Mouse (Mus musculus) urinary bladder, postnatal 14 days (tissue): ENCODE measurements around the gene Ubr4.
"Not testable (repeated sequence)": the region's sequence is repeated elsewhere in the genome, so short reads cannot be mapped to it uniquely, and the experiment has no call there.

Experiments used
- DNase-seq: peaks from one replicate; pipeline ENCODE4 v3.0.0; 2021; ENCODE audit warnings: low spot score

The Ubr4 gene

DNA sequence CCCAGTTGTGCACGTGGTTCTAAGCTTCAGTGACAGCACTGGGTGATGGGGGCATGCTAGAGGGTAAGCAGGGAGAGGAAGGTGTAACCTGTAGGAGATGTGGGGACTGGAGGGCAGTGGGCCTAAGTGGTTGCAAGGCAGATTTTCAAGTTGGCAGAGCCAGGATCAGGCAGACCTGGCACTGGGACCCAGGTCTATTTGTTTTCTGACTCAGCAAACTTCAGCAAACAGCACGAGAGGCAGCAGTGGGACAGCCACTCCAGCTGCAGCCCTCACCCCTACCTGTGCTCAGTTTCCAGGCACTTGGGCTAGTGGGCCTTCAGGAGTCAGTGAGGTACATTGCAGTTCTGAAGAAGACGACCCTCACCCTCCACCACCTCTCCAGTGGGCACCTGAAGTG is 4.8 kb downstream of the Ubr4 start:
- DNase-seq, result no peak

GRCm38 (mm10) chr4:139360761-139361548 is 8.5 kb downstream of the Ubr4 start:
- no peak for DNase-seq

DNA sequence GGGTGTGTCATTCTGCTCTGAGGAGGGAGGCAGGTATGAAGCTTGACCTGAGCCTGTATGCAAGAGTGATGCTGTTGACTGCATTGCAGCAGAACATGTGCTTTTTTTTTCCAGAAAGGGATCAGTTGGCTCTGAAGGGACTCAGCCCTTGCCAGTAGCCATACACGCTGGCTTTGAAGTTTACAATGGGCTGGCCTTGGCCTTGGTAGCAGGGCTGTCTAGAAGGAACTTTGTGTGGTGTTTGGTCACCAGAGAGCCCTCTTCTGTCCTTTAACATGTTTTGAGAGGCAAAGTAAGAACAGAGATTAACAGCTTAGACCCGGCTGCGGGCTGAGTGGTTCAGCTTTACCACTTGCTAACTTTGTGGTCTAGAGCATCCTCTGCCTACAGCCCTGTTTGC is 14.9 kb downstream of the Ubr4 start:
- no peak for DNase-seq

- no peak for DNase-seq
Measured at GRCm38 (mm10) chr4:139368038-139368437, 15.6 kb downstream of the Ubr4 start.

DNA sequence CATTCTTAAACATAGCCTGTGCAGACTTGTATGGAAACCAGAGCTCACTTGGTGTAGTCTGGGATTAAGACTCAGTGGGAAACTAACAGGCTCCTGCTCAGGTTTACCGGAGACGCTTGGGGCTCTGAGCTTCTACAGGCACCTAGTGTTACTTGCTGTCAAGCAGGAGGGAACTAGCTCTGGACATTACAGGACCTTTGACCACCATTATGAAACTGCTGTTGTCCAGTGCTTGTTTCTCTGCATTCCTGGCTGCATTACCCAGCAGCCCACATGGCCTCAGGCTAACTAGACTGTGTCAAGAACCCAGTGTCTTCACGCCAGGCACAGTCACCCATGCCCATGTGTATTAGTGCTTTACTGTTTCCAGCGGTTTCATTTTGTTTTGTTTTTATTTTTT is 20.7 kb downstream of the Ubr4 start:
- DNase-seq, result no peak

DNA sequence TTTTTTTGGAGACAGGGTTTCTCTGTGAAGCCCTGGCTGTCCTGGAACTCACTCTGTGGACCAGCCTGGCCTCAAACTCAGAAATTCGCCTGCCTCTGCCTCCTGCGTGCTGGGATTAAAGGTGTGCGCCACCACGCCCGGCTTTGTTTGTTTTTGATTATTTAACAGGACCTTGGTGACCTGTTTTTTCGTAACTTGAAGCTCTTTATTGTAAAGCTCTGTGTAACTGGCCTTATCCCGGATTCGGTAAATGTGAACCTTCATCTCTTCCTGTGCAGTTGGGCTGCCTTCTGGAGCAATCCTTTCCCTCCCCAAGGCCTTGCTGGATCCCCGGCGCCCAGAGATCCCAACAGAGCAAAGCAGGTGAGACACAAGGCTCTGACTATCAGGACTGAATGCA is 21.1 kb downstream of the Ubr4 start:
- DNase-seq, result no peak

- DNase-seq, result no peak
Measured at GRCm38 (mm10) chr4:139379719-139380118, 27.3 kb downstream of the Ubr4 start.

DNA sequence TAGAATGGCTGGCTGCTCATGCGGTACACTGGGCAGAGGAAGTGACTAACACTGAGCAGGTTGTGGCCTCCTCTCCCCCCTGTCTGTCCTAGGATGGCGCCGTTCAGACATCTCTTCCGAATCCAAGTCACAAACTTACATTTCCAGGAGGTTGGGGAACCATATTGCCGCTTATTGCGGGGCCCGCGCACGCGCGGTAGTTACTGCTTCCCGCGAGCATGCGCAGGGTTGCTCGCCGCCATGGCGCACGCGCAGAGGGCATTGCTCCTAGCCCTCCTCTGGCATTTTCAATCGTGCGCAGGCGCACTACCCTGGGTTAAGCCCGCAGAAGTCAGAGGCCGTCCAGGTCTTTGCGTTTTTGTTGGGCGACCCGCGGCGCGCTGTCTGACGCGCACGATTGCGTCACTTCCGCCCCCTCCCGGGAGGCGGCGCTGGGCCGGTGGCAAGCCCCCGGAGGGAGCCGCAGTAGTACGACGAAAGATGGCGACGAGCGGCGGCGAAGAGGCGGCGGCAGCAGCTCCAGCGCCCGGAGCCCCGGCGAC is 27.9 kb downstream of the Ubr4 start:
- peak; percentile 100 for DNase-seq

DNA sequence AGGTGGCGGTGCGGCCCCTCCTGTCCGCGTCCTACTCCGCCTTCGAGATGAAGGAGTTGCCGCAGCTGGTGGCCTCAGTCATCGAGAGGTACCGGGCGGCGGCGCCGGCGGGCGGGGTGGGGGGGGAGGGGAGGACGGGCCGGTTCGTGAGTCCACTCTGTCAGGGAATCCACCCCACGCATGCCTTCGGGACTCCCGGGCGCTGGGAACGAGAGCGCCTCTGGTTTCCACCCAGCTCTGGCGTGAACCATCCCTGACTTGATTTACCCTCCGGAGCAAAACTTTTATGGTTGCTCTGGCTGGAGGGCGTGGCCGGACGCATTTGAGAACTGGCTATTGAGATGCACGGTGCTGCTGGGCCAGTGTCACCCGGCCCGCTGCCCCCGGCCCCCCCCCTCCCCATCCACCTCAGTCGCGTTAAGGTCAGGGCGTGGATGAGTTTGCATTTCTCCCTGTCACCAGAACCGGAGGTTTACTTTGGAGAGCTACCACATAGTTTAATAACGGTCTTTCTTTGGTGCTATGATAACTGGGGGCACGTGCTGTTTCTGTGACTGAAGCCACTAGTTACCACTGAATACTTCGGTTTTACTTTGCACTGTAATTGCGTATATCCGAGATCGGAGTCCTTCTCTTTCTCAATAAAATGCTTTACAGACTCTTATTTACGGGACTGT is 28.5 kb downstream of the Ubr4 start:
- no peak for DNase-seq

GRCm38 (mm10) chr4:139381452-139381845 is 29.0 kb downstream of the Ubr4 start:
- no peak for DNase-seq

GRCm38 (mm10) chr4:139382231-139382630 is 29.8 kb downstream of the Ubr4 start:
- DNase-seq, result no peak

DNA sequence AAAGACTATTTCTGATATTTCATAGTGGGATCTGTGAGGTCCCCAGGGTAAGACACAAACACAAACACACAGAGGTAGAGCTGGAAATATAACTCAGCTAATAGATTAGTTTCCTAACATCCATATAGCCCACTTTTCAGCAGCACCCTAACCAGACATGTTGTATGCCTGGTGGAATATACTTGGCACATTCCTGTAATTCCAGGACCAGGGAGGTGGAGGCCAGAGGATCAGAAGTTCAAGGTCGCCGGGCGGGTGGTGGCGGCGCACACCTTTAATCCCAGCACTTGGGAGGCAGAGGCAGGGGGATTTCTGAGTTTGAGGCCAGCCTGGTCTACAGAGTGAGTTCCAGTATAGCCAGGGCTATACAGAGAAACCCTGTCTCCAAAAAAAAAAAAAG is 33.4 kb downstream of the Ubr4 start:
- not testable (repeated sequence) for DNase-seq

DNA sequence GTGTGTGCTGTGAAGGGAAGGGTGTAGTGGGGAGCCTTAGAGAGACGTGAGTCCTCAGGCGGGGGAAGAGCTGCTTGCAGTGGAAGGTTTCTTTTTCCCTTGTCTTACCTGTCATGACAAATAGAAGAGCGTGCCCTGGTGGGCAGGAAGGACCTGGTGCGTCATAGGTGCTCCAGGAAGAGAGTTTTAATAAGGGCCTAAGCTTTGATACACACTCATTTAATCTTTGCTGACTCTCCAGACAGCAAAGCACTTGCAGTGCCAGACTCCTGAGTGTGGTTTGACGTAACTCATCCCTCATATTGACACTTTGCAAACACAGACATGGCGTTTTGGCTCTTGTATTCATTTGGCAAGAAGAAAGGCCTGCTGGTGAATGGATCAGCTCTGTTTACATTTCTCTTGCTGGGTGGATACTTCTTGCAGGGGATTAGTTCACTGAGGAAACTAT is 34.5 kb downstream of the Ubr4 start:
- DNase-seq, result peak; percentile 51

GRCm38 (mm10) chr4:139389557-139389956 is 37.1 kb downstream of the Ubr4 start:
- no peak for DNase-seq

- DNase-seq, result no peak
Measured at GRCm38 (mm10) chr4:139395431-139395830, 43.0 kb downstream of the Ubr4 start.

DNA sequence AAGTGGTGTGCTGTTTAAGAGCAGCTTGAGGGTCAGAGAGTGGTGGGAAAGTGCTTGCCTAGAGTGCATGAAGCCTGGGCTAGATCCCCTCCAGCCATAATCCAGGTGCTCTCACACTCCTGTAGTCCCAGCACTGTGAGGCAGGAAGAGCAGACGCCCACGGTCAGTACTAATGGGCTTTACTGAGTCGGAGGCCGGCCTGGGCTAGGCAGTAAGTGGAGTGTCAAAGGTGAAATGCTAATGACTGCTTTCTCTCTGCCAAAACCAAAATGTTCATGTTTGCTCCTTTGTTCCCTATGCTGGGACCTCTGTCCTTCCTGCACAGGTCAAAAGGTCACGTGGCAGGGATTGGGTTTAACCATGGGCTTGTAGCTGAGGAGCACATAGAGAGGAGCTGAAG is 48.1 kb downstream of the Ubr4 start:
- no peak for DNase-seq

DNA sequence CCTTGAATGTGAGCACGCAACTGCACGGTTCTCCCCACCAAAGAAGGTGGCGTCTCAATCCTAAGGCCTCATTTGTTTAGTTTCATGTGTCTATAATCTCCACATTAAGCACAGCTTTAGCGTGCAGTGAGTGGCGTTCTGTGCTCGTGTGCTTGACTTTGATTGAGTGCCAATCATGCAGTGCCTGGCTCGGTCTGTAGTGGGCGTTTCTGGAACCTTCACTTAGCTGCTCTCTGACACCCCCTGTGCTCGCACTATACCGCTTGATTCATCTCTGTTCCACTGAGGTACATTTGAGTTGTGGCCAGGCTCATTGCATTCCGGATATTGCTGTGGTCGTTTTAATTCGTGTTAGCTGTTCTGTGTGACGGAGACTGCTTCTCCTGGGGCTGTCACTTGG is 50.8 kb downstream of the Ubr4 start:
- no peak for DNase-seq

- no peak for DNase-seq
Measured at GRCm38 (mm10) chr4:139411351-139411750, 58.9 kb downstream of the Ubr4 start.

DNA sequence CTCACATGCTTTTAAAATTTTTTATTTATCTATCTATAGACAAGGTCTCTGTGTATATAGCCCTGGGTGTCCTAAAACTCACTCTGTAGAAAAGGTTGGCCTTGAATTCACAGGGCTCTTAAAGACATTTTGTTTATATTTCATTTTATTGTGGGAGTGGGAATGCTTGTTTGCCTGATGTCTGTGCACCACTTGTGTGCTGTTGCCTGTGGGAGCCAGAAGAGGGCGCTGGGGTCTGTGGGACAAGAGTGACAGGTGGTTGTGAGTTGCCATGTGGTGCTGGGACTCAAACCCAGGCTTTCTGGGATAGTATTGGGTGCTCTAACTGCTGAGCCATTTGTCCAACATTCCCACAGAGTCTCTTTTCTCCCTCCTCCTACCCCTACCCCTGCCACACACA is 65.5 kb downstream of the Ubr4 start:
- DNase-seq, result no peak

- no peak for DNase-seq
Measured at GRCm38 (mm10) chr4:139421621-139422020, 69.2 kb downstream of the Ubr4 start.

GRCm38 (mm10) chr4:139422409-139422808 is 70.0 kb downstream of the Ubr4 start:
- no peak for DNase-seq

GRCm38 (mm10) chr4:139423270-139423669 is 70.9 kb downstream of the Ubr4 start:
- DNase-seq, result no peak

GRCm38 (mm10) chr4:139430176-139430575 is 77.8 kb downstream of the Ubr4 start:
- peak; percentile 79 for DNase-seq
